Mouse (Mus musculus) heart, adult 2 months (tissue): Measurements from ENCODE around the gene Frmd8. TPM values are rescaled to one million over a fixed set of nuclear protein-coding genes. Genes with fewer than 3 reads are reported as not detected.
A peak's percentile ranks its signal among the peaks of the same experiment; 100 is the strongest.

Experiments
- DNase-seq, 2 experiments: peaks; one replicate each; pipeline ENCODE4 v3.0.0; 2021
- H3K27ac ChIP-seq: fragments of 200-600 bp; 2 replicates; pipeline ENCODE4 v1.8.1; 2022
- H3K27me3 ChIP-seq: fragments of 200-500 bp; 2 replicates; pipeline ENCODE4 v1.6.1; 2012; ENCODE audit warnings: mild to moderate bottlenecking, low read length, inconsistent platforms, mixed read lengths; ENCODE audit not compliant: control insufficient read depth, insufficient read depth
- H3K36me3 ChIP-seq: fragments of 200-500 bp; 2 replicates; pipeline ENCODE4 v1.6.1; 2012; ENCODE audit warnings: low read length, inconsistent platforms; ENCODE audit not compliant: control insufficient read depth, insufficient read depth
- H3K4me1 ChIP-seq: fragments of 200-500 bp; 2 replicates; pipeline ENCODE4 v1.6.1; 2011; ENCODE audit warnings: low read length; ENCODE audit not compliant: control insufficient read depth, insufficient read depth
- H3K4me3 ChIP-seq: fragments of 200-600 bp; 2 replicates; pipeline ENCODE4 v1.8.1; 2022
- H3K79me2 ChIP-seq: fragments of 200-500 bp; replicated peaks from 2 replicates; pipeline ENCODE4 v1.6.1; 2012; ENCODE audit warnings: mild to moderate bottlenecking, inconsistent platforms, low read length, moderate library complexity, mixed read lengths; ENCODE audit not compliant: control insufficient read depth, insufficient read depth
- H3K9ac ChIP-seq: fragments of 200-500 bp; 2 replicates; pipeline ENCODE4 v1.6.1; 2012; ENCODE audit warnings: low read depth, mild to moderate bottlenecking, control low read depth, inconsistent platforms, low read length, mixed read lengths
- CTCF ChIP-seq: fragments of 200-600 bp; IDR thresholded peaks from 2 replicates; pipeline ENCODE4 v1.8.1; 2022; ENCODE audit warnings: antibody characterized with exemption, mild to moderate bottlenecking, moderate library complexity
- EP300 ChIP-seq: fragments of 200-500 bp; IDR thresholded peaks from 2 replicates; pipeline ENCODE4 v1.6.1; 2011; ENCODE audit warnings: low read depth, low read length, control low read depth; ENCODE audit not compliant: insufficient read depth
- POLR2A ChIP-seq: fragments of 200-500 bp; IDR thresholded peaks from 2 replicates; pipeline ENCODE4 v1.6.1; 2011; ENCODE audit warnings: mild to moderate bottlenecking, low read depth, low read length, control low read depth; ENCODE audit not compliant: insufficient read depth
- WGBS: fragments of 180-500 bp; shearing (Covaris S2); methylation state at CpG from one replicate; pipeline ENCODE4 v1.1.7; 2018; 5-methylcytosine and 5-hydroxymethylcytosine counted together
- intact Hi-C: fragments of 180-260 bp; cut with DNase I; formaldehyde crosslinking; loops from one replicate; pipeline ENCODE4 v1.15.1; 2025
- polyA plus RNA-seq: library from polyadenylated mRNA; depleted of rRNA; stranded (reverse); fragments of >200 nt; gene quantifications from 2 replicates; pipeline ENCODE4 v1.2.3, GENCODE M21; 2012
- total RNA-seq, 2 experiments: library from RNA; stranded (reverse); gene quantifications; 2 replicates each; pipeline ENCODE4 v1.2.3; 2021

The Frmd8 gene
- total and polyA plus RNA-seq, 3 experiments: 7.0 to 8.4 (median 7.7) TPM

DNA sequence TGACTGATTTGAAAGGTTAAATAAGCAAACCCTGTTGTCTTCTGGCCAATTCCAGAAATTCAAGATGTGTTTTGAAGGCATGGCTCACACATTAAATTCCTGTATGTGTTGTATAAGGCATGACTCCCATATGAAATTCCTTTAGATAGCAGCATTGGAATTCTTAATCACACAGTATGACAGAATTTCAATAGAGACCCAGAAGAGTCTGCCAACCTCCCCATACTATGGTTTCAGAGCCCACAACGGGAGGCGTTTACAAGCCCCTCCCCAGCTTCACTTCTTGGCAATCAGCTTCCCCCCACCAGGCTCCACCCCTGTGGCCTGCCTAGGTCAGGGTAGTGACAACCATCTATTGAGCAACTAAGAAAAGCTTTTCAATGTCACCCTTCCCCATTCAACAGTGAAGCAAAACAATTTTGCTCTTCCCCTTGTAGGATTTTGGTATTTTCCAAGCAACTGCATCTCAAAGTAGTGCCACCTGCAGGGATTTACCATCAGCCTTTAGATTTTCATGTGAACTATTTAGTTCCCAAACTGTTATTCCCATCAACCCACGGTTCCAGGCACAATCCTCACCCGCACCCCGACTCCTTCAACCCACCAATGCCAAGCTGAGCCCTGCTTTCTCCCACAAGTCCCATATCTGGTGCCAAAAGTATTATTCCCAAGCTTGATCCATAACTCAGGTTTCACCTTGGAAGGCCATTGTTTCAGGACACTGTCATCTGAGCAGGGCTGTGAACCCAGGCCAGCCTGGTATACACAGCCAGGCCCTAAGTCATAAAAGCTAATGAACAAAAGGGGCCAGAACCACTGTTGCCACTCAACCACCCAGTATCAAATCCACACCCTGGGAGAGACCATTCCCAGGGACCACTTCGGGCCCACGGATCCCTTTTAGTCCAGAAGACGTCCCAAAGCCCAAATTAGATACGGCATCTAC, 32.0 kb downstream of the Frmd8 start:
- intact Hi-C loops: no loop called here
- Histone ChIP-seq H3K4me1 (peaks cover 27% of the 10 kb centered on the region), H3K27ac (peak overlapping the region; percentile 100), H3K27me3 (no peaks in the 10 kb centered on the region), H3K79me2 (0 out of 2 replicates have a peak, but pooled peaks cover 3% of the 10 kb centered on the region), H3K9ac (peak overlapping the region; percentile 87), H3K36me3 (peaks cover 26% of the 10 kb centered on the region), H3K4me3 (peak overlapping the region; percentile 75)
- peak; percentile 70 to 74 for DNase-seq
- TF ChIP-seq CTCF: no peak
- TF ChIP-seq POLR2A: peak; percentile 45
- TF ChIP-seq EP300: peak; percentile 35; the same call in 1 of the 2 replicates
- WGBS: 14% methylated on average over 9 of the region's 9 CpGs

DNA sequence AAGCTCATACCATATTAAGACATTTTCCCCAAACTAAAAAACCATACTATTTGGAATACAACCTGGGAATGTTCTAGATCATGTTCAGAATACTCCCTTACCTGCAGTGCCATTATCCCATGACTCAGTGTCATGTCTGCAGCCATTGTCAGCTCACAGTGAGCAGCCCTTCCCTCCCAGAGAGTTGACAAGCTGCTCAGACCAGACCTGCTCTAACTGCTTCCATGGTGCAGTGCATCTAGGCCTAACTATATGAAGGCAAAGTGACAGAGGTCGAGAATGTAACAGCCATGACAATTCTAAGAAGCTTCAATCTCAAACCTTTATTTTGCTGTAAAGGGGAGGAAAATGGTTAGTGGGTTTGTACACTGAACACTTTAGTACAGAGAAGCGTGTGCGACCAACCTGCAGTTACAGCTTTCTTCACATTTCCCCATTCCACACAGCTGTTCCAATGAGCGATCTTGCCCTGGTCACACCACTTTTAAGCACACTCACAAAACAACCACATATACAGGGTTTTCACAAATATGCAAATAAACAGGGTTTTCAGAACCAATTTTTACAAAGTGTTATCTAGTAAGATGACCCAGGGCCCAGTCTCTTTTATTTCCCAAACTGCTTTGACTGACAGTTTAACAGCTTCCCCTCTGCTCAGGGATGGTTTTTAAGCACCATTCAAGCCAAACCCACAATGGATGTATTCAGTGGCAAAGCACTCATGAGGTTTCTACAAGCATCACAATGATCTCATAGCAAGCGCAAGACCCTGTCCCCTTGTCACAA, 32.9 kb downstream of the Frmd8 start:
- intact Hi-C loops: no loop called here
- H3K9ac ChIP-seq: peak overlapping the region; percentile 78
- 0 out of 2 replicates have a peak, but pooled peaks cover 3% of the 10 kb centered on the region for H3K79me2 ChIP-seq
- peak overlapping the region; percentile 100 for H3K27ac ChIP-seq
- TF ChIP-seq EP300 (0 out of 2 replicates have a peak, but pooled peaks have one; percentile 58), CTCF (no peak), POLR2A (peak; percentile 80)
- H3K4me1 ChIP-seq: peaks cover 23% of the 10 kb centered on the region
- peaks cover 35% of the 10 kb centered on the region for H3K36me3 ChIP-seq
- no peaks in the 10 kb centered on the region for H3K27me3 ChIP-seq
- H3K4me3 ChIP-seq: peak overlapping the region; percentile 75
- peak; percentile 27 to 51 for DNase-seq
- WGBS: 16% methylated on average over 5 of the region's 5 CpGs

DNA sequence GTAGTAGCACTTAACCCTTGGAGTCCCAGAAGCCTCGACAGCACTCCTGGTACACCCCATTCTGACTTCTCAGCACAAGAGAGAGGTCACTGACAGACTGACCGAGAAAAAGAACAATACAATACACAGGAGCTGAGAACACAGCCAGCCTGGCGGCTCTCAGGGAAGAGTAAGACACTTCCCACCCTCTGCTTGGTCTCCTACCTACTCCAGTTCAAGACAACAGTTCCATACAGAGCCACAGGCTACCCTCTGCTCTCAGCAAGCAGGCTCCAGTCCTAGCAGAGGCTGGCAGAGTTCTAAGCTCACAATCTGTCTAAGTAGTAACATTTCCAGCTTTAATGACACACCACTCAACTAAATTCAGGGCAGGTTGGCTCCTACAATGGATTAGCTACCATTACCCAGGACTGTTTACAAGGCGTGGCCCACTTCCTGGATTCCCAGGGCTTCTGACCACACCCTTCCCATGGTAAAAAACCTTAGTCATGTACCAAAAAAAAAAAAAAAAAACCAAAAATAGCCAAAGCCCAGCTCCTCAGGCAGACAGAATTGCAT, 33.6 kb downstream of the Frmd8 start:
- TF ChIP-seq EP300 (peak; percentile 80), POLR2A (peak; percentile 79), CTCF (no peak)
- DNase-seq: peak; percentile 64 to 73
- peaks cover 42% of the 10 kb centered on the region for H3K36me3 ChIP-seq
- peak overlapping the region; percentile 75 for H3K9ac ChIP-seq
- 13% methylated on average over 4 of the region's 4 CpGs for WGBS
- H3K4me3 ChIP-seq: peak overlapping the region; percentile 75
- H3K27me3 ChIP-seq: no peaks in the 10 kb centered on the region
- intact Hi-C loops: no loop called here
- H3K4me1 ChIP-seq: peaks cover 27% of the 10 kb centered on the region
- 0 out of 2 replicates have a peak, but pooled peaks cover 5% of the 10 kb centered on the region for H3K79me2 ChIP-seq
- peak overlapping the region; percentile 100 for H3K27ac ChIP-seq

DNA sequence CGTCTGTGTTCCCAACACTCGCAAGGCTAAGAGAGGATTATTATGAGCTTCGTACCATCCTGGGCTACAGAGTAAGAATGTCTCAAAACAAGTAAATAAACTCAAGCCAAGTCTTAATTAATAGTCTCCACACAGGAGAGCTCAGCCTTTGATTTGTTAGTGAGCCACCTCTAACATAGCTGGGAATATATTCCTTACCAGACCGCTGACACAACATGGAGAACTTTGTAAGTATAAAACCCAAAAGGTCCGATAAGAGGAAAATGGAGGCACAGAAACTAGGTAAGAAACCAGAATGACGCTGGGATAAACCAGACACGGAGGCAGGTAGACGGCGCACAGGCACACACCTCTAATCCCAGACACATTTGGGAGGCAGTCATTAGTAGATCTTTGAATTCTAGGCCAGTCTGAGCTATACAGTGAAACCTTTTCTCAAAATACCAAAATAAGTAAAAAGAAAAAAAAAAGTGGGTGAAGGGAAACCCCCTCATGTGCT, 34.1 kb downstream of the Frmd8 start:
- 48% methylated on average over 9 of the region's 9 CpGs for WGBS
- Histone ChIP-seq H3K4me3 (peak overlapping the region; percentile 75), H3K9ac (peak overlapping the region; percentile 75), H3K27me3 (no peaks in the 10 kb centered on the region), H3K27ac (peak overlapping the region; percentile 100), H3K79me2 (0 out of 2 replicates have a peak, but pooled peaks cover 5% of the 10 kb centered on the region), H3K4me1 (peaks cover 28% of the 10 kb centered on the region), H3K36me3 (peaks cover 45% of the 10 kb centered on the region)
- DNase-seq: no peak
- TF ChIP-seq POLR2A: no peak
- TF ChIP-seq EP300: no peak
- no peak for TF ChIP-seq CTCF
- intact Hi-C loops: no loop called here

DNA sequence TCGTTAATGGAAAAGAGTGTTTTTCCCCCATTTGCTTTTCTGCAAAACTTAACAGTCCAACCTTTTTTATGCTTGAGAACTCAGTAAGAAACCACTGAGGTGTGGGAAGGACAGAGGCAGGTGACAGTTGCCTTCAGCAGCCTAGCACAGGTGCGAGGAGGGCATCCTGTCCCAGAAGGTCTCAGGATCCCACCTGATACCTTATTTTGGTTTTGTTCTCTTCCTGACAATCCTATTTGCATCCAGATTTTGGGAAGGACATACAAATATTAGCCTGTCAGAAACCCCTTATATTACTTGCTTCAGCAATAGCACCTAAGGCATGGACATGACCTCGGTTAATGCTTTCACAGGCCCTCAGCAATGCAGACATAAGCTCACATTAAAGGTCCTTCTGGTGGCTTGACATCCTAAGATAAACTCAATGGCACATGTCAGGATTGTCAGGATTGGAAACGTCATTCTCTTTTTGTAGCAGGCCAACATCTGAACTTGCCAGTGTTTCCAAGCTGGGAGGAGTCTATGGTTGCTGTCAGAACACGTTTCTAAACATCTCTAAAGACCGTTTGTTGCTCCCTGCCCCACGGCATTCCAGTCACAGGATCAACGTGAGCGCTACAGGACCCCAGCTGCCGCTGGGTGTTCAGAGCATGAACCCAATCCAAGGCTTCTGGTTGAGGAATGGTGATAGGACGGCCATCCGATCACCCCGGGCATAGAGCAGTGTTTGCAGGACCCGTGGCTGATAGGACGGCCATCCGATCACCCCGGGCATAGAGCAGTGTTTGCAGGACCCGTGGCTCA, 34.8 kb downstream of the Frmd8 start:
- Histone ChIP-seq H3K27me3 (no peaks in the 10 kb centered on the region), H3K36me3 (peaks cover 45% of the 10 kb centered on the region), H3K4me1 (peaks cover 31% of the 10 kb centered on the region), H3K79me2 (0 out of 2 replicates have a peak, but pooled peaks cover 5% of the 10 kb centered on the region), H3K4me3 (peak overlapping the region; percentile 75), H3K9ac (peak overlapping the region; percentile 61), H3K27ac (peak overlapping the region; percentile 100)
- 41% methylated on average over 18 of the region's 18 CpGs for WGBS
- peak; percentile 66 to 72 for DNase-seq
- intact Hi-C loops: no loop called here
- peak; percentile 68 for TF ChIP-seq POLR2A
- TF ChIP-seq CTCF: no peak
- TF ChIP-seq EP300: peak; percentile 59; the same call in 1 of the 2 replicates
